ENCODE assay signal across 25 mouse cellular contexts in genomic region chr3:28189371-28189770, GRCm38 (mm10).
A peak's percentile ranks its signal among the peaks of the same experiment; 100 is the strongest.
DNase-seq lines count a peak whose midpoint lies in the region; ATAC-seq and TF ChIP-seq lines count a peak whose summit lies in the region.
"Had no signal": no experiment of that assay in that cellular context is flagged by ENCODE, and none has a peak within 500 bp of the region (broad histone marks: within the 10 kb centered on the region; RNA-seq: fewer than 3 reads in every experiment).

No protein-coding gene starts in this region.

- H3K9me3 ChIP-seq in heart, embryonic 10.5 days: no peaks in the 10 kb centered on the region
- no peaks in the 10 kb centered on the region for H3K9me3 ChIP-seq in limb, embryonic 14.5 days (ENCODE audit: control insufficient read depth, low read length)
- no peaks in the 10 kb centered on the region for H3K9me3 ChIP-seq in limb, embryonic 10.5 days (replicated peaks)
- H3K9me3 ChIP-seq: forebrain, embryonic 13.5 days; limb, embryonic 13.5 days; liver, embryonic 12.5 days; midbrain, embryonic 12.5 days; neural tube, embryonic 13.5 days had no signal

- TF ChIP-seq POLR2A in limb, embryonic 14.5 days (IDR thresholded peaks at IDR 0.05; ENCODE audit: borderline replicate concordance, extremely low read depth, insufficient read depth, insufficient read length): no peak

- H3K4me2 ChIP-seq in limb, embryonic 14.5 days (replicated peaks; ENCODE audit: low read depth, low read length, severe bottlenecking): no peak overlapping the region
- H3K4me2 ChIP-seq: forebrain, embryonic 13.5 days; hindbrain, embryonic 14.5 days; limb, embryonic 13.5 days; liver, embryonic 12.5 days; midbrain, embryonic 12.5 days; neural tube, embryonic 13.5 days had no signal

- no peaks in the 10 kb centered on the region for H3K27me3 ChIP-seq in heart, embryonic 10.5 days (ENCODE audit: insufficient read depth, poor library complexity, severe bottlenecking)
- H3K27me3 ChIP-seq in limb, embryonic 14.5 days (ENCODE audit: control insufficient read depth, insufficient read depth, low read length): no peaks in the 10 kb centered on the region
- H3K27me3 ChIP-seq in limb, embryonic 10.5 days (ENCODE audit: low read depth, poor library complexity, severe bottlenecking): no peaks in the 10 kb centered on the region
- H3K27me3 ChIP-seq: forebrain, embryonic 13.5 days; limb, embryonic 13.5 days; liver, embryonic 12.5 days; midbrain, embryonic 12.5 days; neural tube, embryonic 13.5 days had no signal

- intact Hi-C loops in heart, postnatal 36 days (cut with DNase I): no loop called here

- H3K4me1 ChIP-seq in heart, embryonic 10.5 days: peaks cover 12% of the 10 kb centered on the region; the same call in 1 of the 2 replicates
- H3K4me1 ChIP-seq in limb, embryonic 14.5 days (ENCODE audit: control insufficient read depth, insufficient read depth, low read length): no peaks in the 10 kb centered on the region; the same call in 1 of the 2 replicates
- H3K4me1 ChIP-seq in limb, embryonic 10.5 days: peaks cover 18% of the 10 kb centered on the region
- H3K4me1 ChIP-seq: liver, embryonic 12.5 days had no signal

- WGBS in heart, embryonic 10.5 days: 53% methylated on average over 2 of the region's 2 CpGs
- WGBS in limb, embryonic 14.5 days: 83% methylated on average over 2 of the region's 2 CpGs
- WGBS in limb, embryonic 10.5 days: 92% methylated on average over 2 of the region's 2 CpGs

- peak; percentile 79 for DNase-seq in heart, embryonic 10.5 days (ENCODE audit: low spot score)
- DNase-seq in heart, postnatal 36 days: no peak
- DNase-seq in limb, embryonic 14.5 days (ENCODE audit: low spot score): no peak
- no peak for DNase-seq in limb, embryonic 10.5 days (ENCODE audit: low spot score)
- peak; percentile 14 for DNase-seq in NIH3T3 (ENCODE audit: low read depth)
- peak; percentile 37 for DNase-seq in mesoderm, embryonic 11.5 days (ENCODE audit: low read depth, low spot score)
- no peak for DNase-seq in frontal cortex, postnatal 14 days (ENCODE audit: low spot score in 2 of 2)
- no peak for DNase-seq in left cerebral cortex, adult 11 months (ENCODE audit: low spot score)
- DNase-seq: adrenal gland, postnatal 14 days; cerebellum, adult 11 months; cerebellum, adult 9-11 months; gastrocnemius, postnatal 25 days; kidney, postnatal 14 days; liver, postnatal 0 days; lung, postnatal 36 days; right cerebral cortex, postnatal 4 days; thymus, postnatal 14 days had no signal

- no peak overlapping the region for H3K4me3 ChIP-seq in heart, embryonic 10.5 days
- H3K4me3 ChIP-seq in limb, embryonic 14.5 days (replicated peaks; ENCODE audit: low read length): no peak overlapping the region
- no peak overlapping the region for H3K4me3 ChIP-seq in limb, embryonic 10.5 days
- H3K4me3 ChIP-seq: forebrain, embryonic 13.5 days; left cerebral cortex, adult 2 months; limb, embryonic 13.5 days; liver, embryonic 12.5 days; midbrain, embryonic 12.5 days; neural tube, embryonic 13.5 days had no signal

- H3K9ac ChIP-seq in limb, embryonic 14.5 days (ENCODE audit: low read depth, low read length, severe bottlenecking): no peak overlapping the region
- H3K9ac ChIP-seq: forebrain, embryonic 13.5 days; hindbrain, embryonic 14.5 days; limb, embryonic 13.5 days; liver, embryonic 12.5 days; liver, postnatal 0 days; midbrain, embryonic 12.5 days; neural tube, embryonic 13.5 days had no signal

- peak; percentile 65 for ATAC-seq in limb, embryonic 14.5 days (ENCODE audit: low FRiP score, low read depth)
- ATAC-seq: forebrain, embryonic 13.5 days; intestine, postnatal 0 days; liver, embryonic 12.5 days; liver, postnatal 0 days had no signal

- H3K27ac ChIP-seq in heart, embryonic 10.5 days: no peak overlapping the region
- H3K27ac ChIP-seq in limb, embryonic 14.5 days (replicated peaks; ENCODE audit: low read depth, low read length): no peak overlapping the region
- no peak overlapping the region for H3K27ac ChIP-seq in limb, embryonic 10.5 days
- H3K27ac ChIP-seq: forebrain, embryonic 13.5 days; hindbrain, embryonic 14.5 days; left cerebral cortex, adult 2 months; limb, embryonic 13.5 days; liver, embryonic 12.5 days; midbrain, embryonic 12.5 days; neural tube, embryonic 13.5 days had no signal

- H3K36me3 ChIP-seq in heart, embryonic 10.5 days: no peaks in the 10 kb centered on the region
- H3K36me3 ChIP-seq in limb, embryonic 14.5 days (ENCODE audit: control insufficient read depth, insufficient read depth, low read length): no peaks in the 10 kb centered on the region
- no peaks in the 10 kb centered on the region for H3K36me3 ChIP-seq in limb, embryonic 10.5 days
- H3K36me3 ChIP-seq: limb, embryonic 13.5 days; liver, embryonic 12.5 days; midbrain, embryonic 12.5 days; neural tube, embryonic 13.5 days had no signal

Comparison
In these comparisons a context has a peak if more than half of its experiments do, and no peak if none do; other contexts are left out.
1. DNase-seq: peak in heart, embryonic 10.5 days (single experiment), NIH3T3 (single experiment) and mesoderm, embryonic 11.5 days (single experiment); none in heart, postnatal 36 days (0 of 2), limb, embryonic 14.5 days (single experiment), limb, embryonic 10.5 days (single experiment), frontal cortex, postnatal 14 days (0 of 2) and left cerebral cortex, adult 11 months (single experiment).